Mouse (Mus musculus): ENCODE measurements at regions not wholly inside any gene's neighbourhood (a gene's known extent, or its start where the extent isn't known, plus 50 kb on each side); places are given as distances from the start of the nearest gene placed in this dataset.

DNA sequence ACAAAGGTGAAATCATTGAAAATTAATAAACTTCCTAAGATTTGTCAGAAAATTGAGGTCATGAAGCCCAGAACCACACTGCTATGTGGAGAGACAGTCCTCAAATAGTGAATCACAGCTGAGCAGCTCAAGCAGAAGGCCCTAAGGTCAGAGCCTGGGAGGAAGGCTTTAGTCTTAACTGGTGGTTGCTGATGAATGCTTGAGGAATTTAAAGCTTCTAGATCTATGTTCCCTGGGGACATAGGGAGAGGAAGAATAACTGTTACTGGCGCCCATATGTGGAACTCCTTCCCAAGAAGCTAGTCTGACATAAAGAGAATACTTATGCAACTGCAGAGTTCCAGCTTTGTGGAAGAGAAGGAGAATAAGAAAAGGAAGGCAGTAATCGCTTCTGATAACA lies 919.5 kb downstream of the D3Ertd751e start:
- ATAC-seq (ENCODE audit: low FRiP score, low read depth), result no peak
- Histone ChIP-seq H3K9ac (no peak overlapping the region), H3K27ac (no peak overlapping the region), H3K36me3 (no peaks in the 10 kb centered on the region), H3K4me1 (no peaks in the 10 kb centered on the region), H3K27me3 (replicated peaks) (no peaks in the 10 kb centered on the region), H3K9me3 (no peaks in the 10 kb centered on the region), H3K4me2 (replicated peaks) (no peak overlapping the region), H3K4me3 (no peak overlapping the region)
- WGBS, result 80% methylated on average over 2 of the region's 2 CpGs

DNA sequence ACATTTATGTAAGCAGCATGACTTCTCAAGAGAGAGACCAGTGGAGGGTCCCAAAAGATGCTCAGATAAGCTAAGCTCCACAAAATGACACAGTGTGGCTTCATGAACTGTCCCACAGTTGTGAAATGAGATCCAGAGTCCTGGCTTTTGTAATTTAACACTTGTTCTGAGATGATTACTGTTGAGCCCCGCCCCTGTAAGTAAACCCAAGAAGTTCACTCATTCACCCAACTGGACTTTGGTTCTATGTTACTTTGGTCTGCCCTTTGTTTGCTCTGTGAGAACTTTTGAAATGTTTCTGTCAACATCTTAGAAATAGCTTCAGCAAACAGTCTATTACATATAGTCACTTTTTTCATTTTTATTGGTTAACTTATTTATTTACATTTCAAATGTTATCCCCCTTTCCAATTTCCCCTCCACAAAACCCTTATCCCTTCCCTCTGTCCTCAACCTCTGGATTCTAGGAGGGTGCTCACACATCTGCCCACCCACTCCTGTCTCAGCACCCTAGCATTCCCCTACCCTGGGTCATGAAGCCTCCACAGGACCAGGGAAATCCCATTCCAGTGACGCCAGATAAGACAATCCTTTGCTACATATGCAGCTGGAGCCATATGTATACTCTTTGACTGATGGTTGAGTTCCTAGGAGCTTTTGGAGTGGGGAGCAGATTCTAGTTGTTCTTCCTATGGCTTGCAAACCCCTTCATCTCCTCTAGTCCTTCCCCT lies 934.4 kb downstream of the D3Ertd751e start:
- Histone ChIP-seq H3K27ac (no peak overlapping the region), H3K4me2 (replicated peaks) (no peak overlapping the region), H3K4me1 (no peaks in the 10 kb centered on the region), H3K9ac (no peak overlapping the region), H3K4me3 (no peak overlapping the region), H3K27me3 (replicated peaks) (no peaks in the 10 kb centered on the region), H3K9me3 (no peaks in the 10 kb centered on the region), H3K36me3 (no peaks in the 10 kb centered on the region)
- no peak for ATAC-seq (ENCODE audit: low FRiP score, low read depth)
- WGBS, result 89% methylated on average over 2 of the region's 2 CpGs

GRCm38 (mm10) chr3:42694726-42695125 lies 952.3 kb downstream of the D3Ertd751e start:
- Histone ChIP-seq H3K4me2 (replicated peaks) (no peak overlapping the region), H3K4me3 (no peak overlapping the region), H3K27ac (no peak overlapping the region), H3K36me3 (no peaks in the 10 kb centered on the region), H3K9me3 (no peaks in the 10 kb centered on the region), H3K9ac (no peak overlapping the region), H3K4me1 (no peaks in the 10 kb centered on the region), H3K27me3 (replicated peaks) (no peaks in the 10 kb centered on the region)
- 83% methylated on average over 2 of the region's 2 CpGs for WGBS
- no peak for ATAC-seq (ENCODE audit: low FRiP score, low read depth)

- Histone ChIP-seq H3K27ac (no peak overlapping the region), H3K4me3 (no peak overlapping the region), H3K9ac (no peak overlapping the region), H3K27me3 (replicated peaks) (no peaks in the 10 kb centered on the region), H3K36me3 (no peaks in the 10 kb centered on the region), H3K9me3 (no peaks in the 10 kb centered on the region), H3K4me1 (no peaks in the 10 kb centered on the region), H3K4me2 (replicated peaks) (no peak overlapping the region)
- WGBS, result 24% methylated on average over 1 of the region's 1 CpGs
- ATAC-seq (ENCODE audit: low FRiP score, low read depth), result no peak
Measured at GRCm38 (mm10) chr3:42738910-42739309, 996.5 kb downstream of the D3Ertd751e start.

- no peaks in the 10 kb centered on the region for H3K4me1 ChIP-seq
- no peak overlapping the region for H3K27ac ChIP-seq
- H3K4me3 ChIP-seq, result no peak overlapping the region
- H3K36me3 ChIP-seq, result no peaks in the 10 kb centered on the region
- no peak overlapping the region for H3K9ac ChIP-seq
- WGBS, result 89% methylated on average over 4 of the region's 4 CpGs
- ATAC-seq (ENCODE audit: low FRiP score, low read depth), result no peak
- H3K4me2 ChIP-seq (replicated peaks), result no peak overlapping the region
- no peaks in the 10 kb centered on the region for H3K9me3 ChIP-seq
- H3K27me3 ChIP-seq (replicated peaks), result no peaks in the 10 kb centered on the region
Measured at GRCm38 (mm10) chr3:42753130-42753529, 1010.7 kb downstream of the D3Ertd751e start.

GRCm38 (mm10) chr3:42757335-42757734 lies 1014.9 kb downstream of the D3Ertd751e start:
- Histone ChIP-seq H3K9me3 (no peaks in the 10 kb centered on the region), H3K27ac (no peak overlapping the region), H3K27me3 (replicated peaks) (no peaks in the 10 kb centered on the region), H3K4me2 (replicated peaks) (no peak overlapping the region), H3K36me3 (no peaks in the 10 kb centered on the region), H3K4me1 (no peaks in the 10 kb centered on the region), H3K9ac (no peak overlapping the region), H3K4me3 (no peak overlapping the region)
- no peak for ATAC-seq (ENCODE audit: low FRiP score, low read depth)

DNA sequence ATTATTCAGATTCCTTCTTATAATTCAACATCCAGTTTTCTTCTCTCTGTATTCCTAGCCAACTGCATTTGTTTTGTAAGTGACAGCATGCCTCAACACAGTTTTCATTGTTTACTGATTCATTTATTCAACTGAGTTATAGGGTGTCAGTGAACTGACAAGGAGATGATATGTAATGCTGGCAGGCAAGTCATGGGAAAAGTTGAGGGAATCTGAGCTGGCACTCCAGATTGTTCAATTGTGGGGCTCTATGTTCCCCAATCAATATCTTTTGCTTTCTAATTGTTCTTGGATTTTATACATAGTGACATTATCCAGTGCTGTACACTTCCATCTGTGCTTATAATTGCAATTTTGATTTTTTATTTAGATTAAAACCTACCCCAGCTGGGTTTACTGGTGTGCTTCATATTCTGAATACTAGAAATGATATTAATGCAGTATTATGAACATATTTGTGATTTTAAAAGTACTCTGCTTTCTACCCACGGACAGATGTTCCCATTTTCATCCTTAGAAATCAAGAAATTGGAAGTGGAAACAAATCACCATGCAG lies 1015.5 kb downstream of the D3Ertd751e start:
- ATAC-seq (ENCODE audit: low FRiP score, low read depth), result no peak
- Histone ChIP-seq H3K36me3 (no peaks in the 10 kb centered on the region), H3K4me2 (replicated peaks) (no peak overlapping the region), H3K4me1 (no peaks in the 10 kb centered on the region), H3K9me3 (no peaks in the 10 kb centered on the region), H3K27ac (no peak overlapping the region), H3K9ac (no peak overlapping the region), H3K4me3 (no peak overlapping the region), H3K27me3 (replicated peaks) (no peaks in the 10 kb centered on the region)
- 66% methylated on average over 1 of the region's 1 CpGs for WGBS

GRCm38 (mm10) chr3:42762205-42762604 lies 1019.8 kb downstream of the D3Ertd751e start:
- no peaks in the 10 kb centered on the region for H3K36me3 ChIP-seq
- ATAC-seq (ENCODE audit: low FRiP score, low read depth), result no peak
- no peak overlapping the region for H3K9ac ChIP-seq
- no peaks in the 10 kb centered on the region for H3K9me3 ChIP-seq
- no peaks in the 10 kb centered on the region for H3K4me1 ChIP-seq
- no peak overlapping the region for H3K27ac ChIP-seq
- no peak overlapping the region for H3K4me2 ChIP-seq (replicated peaks)
- H3K27me3 ChIP-seq (replicated peaks), result no peaks in the 10 kb centered on the region
- no peak overlapping the region for H3K4me3 ChIP-seq

DNA sequence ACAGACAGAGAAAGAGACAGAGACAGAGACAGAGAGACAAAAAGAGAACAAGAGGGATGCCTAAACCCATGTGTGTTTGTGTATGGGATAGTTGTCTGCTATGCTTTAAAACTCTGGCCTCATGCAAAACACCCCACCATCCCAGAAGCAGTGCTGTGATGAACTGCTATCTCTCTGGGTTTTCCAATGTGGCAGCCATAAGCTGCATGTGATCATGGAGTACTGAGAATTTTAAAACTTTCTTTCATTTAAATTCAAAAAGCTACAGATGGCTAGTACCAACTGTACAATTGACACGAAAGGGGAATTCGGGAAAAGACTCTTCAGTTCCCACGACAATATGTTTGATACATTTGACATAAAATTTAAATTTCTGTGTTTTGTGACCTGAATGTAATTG lies 1041.1 kb downstream of the D3Ertd751e start:
- Histone ChIP-seq H3K9me3 (no peaks in the 10 kb centered on the region), H3K4me3 (no peak overlapping the region)

DNA sequence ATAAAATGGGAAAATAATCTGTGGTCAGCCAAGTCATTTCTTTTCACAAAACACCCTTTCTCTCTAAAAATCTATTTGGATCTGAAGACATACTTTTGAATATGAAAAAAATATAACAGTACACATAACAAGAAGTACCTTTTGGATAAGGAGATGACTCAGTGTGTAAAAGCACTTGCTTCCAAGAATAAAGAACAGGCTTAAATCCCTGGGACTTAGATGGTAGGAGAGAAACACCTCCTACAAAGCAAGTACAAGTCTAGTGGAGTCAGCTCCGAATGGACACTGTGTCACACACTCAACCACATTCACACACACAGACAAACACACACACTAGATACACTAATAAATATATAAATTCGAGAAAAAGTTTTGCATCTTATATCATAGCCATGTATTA lies 1041.8 kb downstream of the D3Ertd751e start:
- WGBS, result 71% methylated on average over 2 of the region's 2 CpGs
- no peaks in the 10 kb centered on the region for H3K9me3 ChIP-seq
- no peak overlapping the region for H3K27ac ChIP-seq
- H3K27me3 ChIP-seq (replicated peaks), result no peaks in the 10 kb centered on the region
- no peak overlapping the region for H3K4me3 ChIP-seq
- no peaks in the 10 kb centered on the region for H3K36me3 ChIP-seq
- no peak for ATAC-seq (ENCODE audit: low FRiP score, low read depth)
- H3K4me1 ChIP-seq, result no peaks in the 10 kb centered on the region
- no peak overlapping the region for H3K4me2 ChIP-seq (replicated peaks)
- no peak overlapping the region for H3K9ac ChIP-seq

More for the DNA sequence above, 1041.1 kb downstream of the D3Ertd751e start:
- no peaks in the 10 kb centered on the region for H3K36me3 ChIP-seq
- H3K27ac ChIP-seq, result no peak overlapping the region
- H3K9ac ChIP-seq, result no peak overlapping the region
- ATAC-seq (ENCODE audit: low FRiP score, low read depth), result no peak
- 96% methylated on average over 3 of the region's 3 CpGs for WGBS
- no peak overlapping the region for H3K4me2 ChIP-seq (replicated peaks)
- H3K4me1 ChIP-seq, result no peaks in the 10 kb centered on the region
- no peaks in the 10 kb centered on the region for H3K27me3 ChIP-seq (replicated peaks)

- no peaks in the 10 kb centered on the region for H3K27me3 ChIP-seq (replicated peaks)
- H3K4me1 ChIP-seq, result no peaks in the 10 kb centered on the region
- no peak overlapping the region for H3K4me3 ChIP-seq
- no peak overlapping the region for H3K4me2 ChIP-seq (replicated peaks)
- H3K36me3 ChIP-seq, result no peaks in the 10 kb centered on the region
- no peak for ATAC-seq (ENCODE audit: low FRiP score, low read depth)
- H3K9me3 ChIP-seq, result no peaks in the 10 kb centered on the region
- H3K27ac ChIP-seq, result no peak overlapping the region
- H3K9ac ChIP-seq, result no peak overlapping the region
Measured at GRCm38 (mm10) chr3:42790415-42790814, 1048.0 kb downstream of the D3Ertd751e start.

DNA sequence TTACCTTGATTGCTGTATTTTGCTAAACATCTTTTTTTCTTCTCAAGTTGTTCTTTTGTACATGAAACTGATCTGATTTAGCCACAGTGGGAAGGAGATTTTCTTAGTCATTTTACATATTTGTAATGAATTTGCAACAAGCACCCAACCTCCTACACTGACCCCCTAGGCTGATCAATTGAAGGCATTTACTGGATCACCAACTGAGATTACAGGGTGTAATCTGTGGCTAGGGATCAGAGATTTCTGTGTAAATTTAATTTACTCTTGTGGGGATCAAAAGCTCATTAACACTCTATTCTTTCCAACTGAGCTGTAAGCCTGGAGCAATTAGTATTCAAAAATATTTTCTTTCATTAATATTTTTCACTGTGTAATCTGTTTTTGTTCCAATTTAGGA lies 1049.5 kb downstream of the D3Ertd751e start:
- no peak for ATAC-seq (ENCODE audit: low FRiP score, low read depth)
- no peak overlapping the region for H3K4me2 ChIP-seq (replicated peaks)

DNA sequence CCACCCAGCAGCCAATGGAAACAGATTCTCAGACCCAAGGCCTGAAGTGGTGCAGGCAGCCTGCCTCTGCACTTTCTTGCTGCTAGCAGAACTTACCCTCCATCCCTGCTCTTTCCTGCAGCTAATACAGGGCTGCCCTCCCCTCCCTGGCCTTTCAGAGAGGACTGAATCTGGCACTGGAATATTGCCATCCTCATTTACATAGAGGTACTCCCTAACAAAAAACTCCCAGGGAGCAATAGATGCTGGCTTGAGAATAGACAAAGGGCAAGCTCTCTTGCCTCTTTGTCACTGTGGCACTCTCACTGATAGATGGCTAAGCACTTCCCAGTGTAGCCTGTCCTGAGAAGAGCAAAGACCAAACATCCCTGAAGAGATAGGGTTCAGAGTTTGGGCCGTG lies 1088.0 kb downstream of the D3Ertd751e start:
- H3K27me3 ChIP-seq (replicated peaks), result no peaks in the 10 kb centered on the region
- H3K4me3 ChIP-seq, result no peak overlapping the region
- no peak overlapping the region for H3K4me2 ChIP-seq (replicated peaks)
- H3K9ac ChIP-seq, result no peak overlapping the region
- no peak overlapping the region for H3K27ac ChIP-seq
- H3K9me3 ChIP-seq, result no peaks in the 10 kb centered on the region
- ATAC-seq (ENCODE audit: low FRiP score, low read depth), result peak; percentile 87
- WGBS, result 5% methylated on average over 1 of the region's 1 CpGs
- no peaks in the 10 kb centered on the region for H3K4me1 ChIP-seq
- H3K36me3 ChIP-seq, result no peaks in the 10 kb centered on the region

More for the DNA sequence above, 1049.5 kb downstream of the D3Ertd751e start:
- Histone ChIP-seq H3K27ac (no peak overlapping the region), H3K36me3 (no peaks in the 10 kb centered on the region), H3K4me3 (no peak overlapping the region), H3K27me3 (replicated peaks) (no peaks in the 10 kb centered on the region), H3K9me3 (no peaks in the 10 kb centered on the region), H3K4me1 (no peaks in the 10 kb centered on the region), H3K9ac (no peak overlapping the region)
